ENCODE assay signal across 25 mouse cellular contexts in the genomic region with DNA sequence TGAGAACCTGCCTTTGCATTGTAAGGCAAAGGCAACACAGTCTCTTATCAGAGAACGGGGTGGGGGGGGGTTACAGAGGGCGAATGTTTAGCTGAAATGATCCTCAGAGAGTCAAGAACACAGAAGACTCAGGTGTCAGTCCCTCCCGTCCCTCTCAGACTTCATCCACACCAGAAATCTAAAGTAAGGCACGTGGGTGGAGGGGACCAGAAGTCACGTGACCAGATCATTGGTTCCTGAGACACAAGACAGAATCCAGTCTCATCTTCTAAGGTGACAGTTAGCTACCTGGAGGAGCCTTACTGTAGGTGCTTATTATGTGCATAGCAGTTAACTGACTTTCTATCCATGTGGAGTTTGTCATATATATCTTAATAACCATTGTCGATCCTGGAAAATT.
"Had no signal": no experiment of that assay in that cellular context is flagged by ENCODE, and none has a peak within 500 bp of the region (broad histone marks: within the 10 kb centered on the region; RNA-seq: fewer than 3 reads in every experiment).

No protein-coding gene starts in this region.

- ATAC-seq: forebrain, embryonic 13.5 days; forebrain, embryonic 14.5 days; forebrain, embryonic 15.5 days; forebrain, postnatal 0 days had no signal

- H3K4me1 ChIP-seq: embryonic facial prominence, embryonic 12.5 days; embryonic facial prominence, embryonic 15.5 days had no signal

- H3K36me3 ChIP-seq: embryonic facial prominence, embryonic 10.5 days; embryonic facial prominence, embryonic 12.5 days; embryonic facial prominence, embryonic 13.5 days; embryonic facial prominence, embryonic 15.5 days; forebrain, embryonic 10.5 days; forebrain, embryonic 12.5 days; forebrain, embryonic 15.5 days had no signal

- H3K9ac ChIP-seq: embryonic facial prominence, embryonic 12.5 days; embryonic facial prominence, embryonic 13.5 days; embryonic facial prominence, embryonic 15.5 days; forebrain, embryonic 12.5 days; forebrain, embryonic 13.5 days; forebrain, embryonic 15.5 days; forebrain, postnatal 0 days had no signal

- H3K27ac ChIP-seq: embryonic facial prominence, embryonic 10.5 days; embryonic facial prominence, embryonic 12.5 days; embryonic facial prominence, embryonic 13.5 days; embryonic facial prominence, embryonic 15.5 days; forebrain, embryonic 10.5 days; forebrain, embryonic 12.5 days; forebrain, embryonic 13.5 days; forebrain, embryonic 15.5 days; gastrocnemius, adult 2 months; heart, adult 2 months had no signal

- DNase-seq: cerebellum, adult 8-10 months; cerebellum, adult 9-10 months; cerebellum, adult 9-11 months; cerebellum, postnatal 10 days; cerebellum, postnatal 14 days; cerebellum, postnatal 25 days; cerebellum, postnatal 36 days; embryo, embryonic 11 days; forebrain, postnatal 0 days; gastrocnemius, adult 2 months; gastrocnemius, postnatal 10 days; gastrocnemius, postnatal 14 days; gastrocnemius, postnatal 25 days; gastrocnemius, postnatal 36 days; heart, adult 2 months had no signal

- H3K4me3 ChIP-seq: embryonic facial prominence, embryonic 10.5 days; embryonic facial prominence, embryonic 12.5 days; embryonic facial prominence, embryonic 13.5 days; embryonic facial prominence, embryonic 15.5 days; erythroblast, embryonic 14.5 days; forebrain, embryonic 10.5 days; forebrain, embryonic 12.5 days; forebrain, embryonic 13.5 days; forebrain, embryonic 15.5 days; gastrocnemius, adult 2 months; heart, adult 2 months had no signal

- H3K4me2 ChIP-seq: embryonic facial prominence, embryonic 12.5 days; embryonic facial prominence, embryonic 13.5 days; embryonic facial prominence, embryonic 15.5 days; forebrain, embryonic 12.5 days; forebrain, embryonic 13.5 days; forebrain, embryonic 15.5 days had no signal

- H3K9me3 ChIP-seq: embryonic facial prominence, embryonic 10.5 days; embryonic facial prominence, embryonic 12.5 days; embryonic facial prominence, embryonic 13.5 days; embryonic facial prominence, embryonic 15.5 days; forebrain, embryonic 10.5 days; forebrain, embryonic 13.5 days; forebrain, embryonic 15.5 days had no signal

- H3K27me3 ChIP-seq: embryonic facial prominence, embryonic 12.5 days; embryonic facial prominence, embryonic 15.5 days; forebrain, embryonic 12.5 days; forebrain, embryonic 13.5 days; forebrain, embryonic 15.5 days had no signal
